Mouse (Mus musculus): ENCODE measurements at regions not wholly inside any gene's neighbourhood (a gene's known extent, or its start where the extent isn't known, plus 50 kb on each side); places are given as distances from the start of the nearest gene placed in this dataset.

- no peak for TF ChIP-seq CTCF (IDR thresholded peaks at IDR 0.05; ENCODE audit: extremely low read depth, insufficient read depth, low read length)
- TF ChIP-seq POLR2A (IDR thresholded peaks at IDR 0.05; ENCODE audit: extremely low read depth, insufficient read depth, low read length): no peak
These were observed 238.1 kb downstream of the Cdh26 start for GRCm38 (mm10) chr2:178668451-178668850.
